Mouse (Mus musculus) adrenal gland, postnatal 36 days (tissue): Measurements from ENCODE around the gene Npvf. TPM values are rescaled to one million over a fixed set of nuclear protein-coding genes. Genes with fewer than 3 reads are reported as not detected.
A peak's percentile ranks its signal among the peaks of the same experiment; 100 is the strongest.
"Not testable (repeated sequence)": the region's sequence is repeated elsewhere in the genome, so short reads cannot be mapped to it uniquely, and the experiment has no call there.

Experiments
- DNase-seq, 2 experiments: peaks; one replicate each; pipeline ENCODE4 v3.0.0; 2021; ENCODE audit warnings: mixed read lengths in 1 of 2
- total RNA-seq, 2 experiments: library from RNA; stranded (reverse); gene quantifications; 2 replicates each; pipeline ENCODE4 v1.2.3; 2021

Npvf gene
- total RNA-seq, 2 experiments from 2014 or later = not detected

GRCm38 (mm10) chr6:50639656-50640055, 14.6 kb downstream of the Npvf start:
- peak; percentile 59 for DNase-seq

- not testable (repeated sequence) for DNase-seq
These were observed 28.1 kb downstream of the Npvf start for GRCm38 (mm10) chr6:50626170-50626569.

- not testable (repeated sequence) for DNase-seq
These were observed 36.0 kb downstream of the Npvf start for GRCm38 (mm10) chr6:50618273-50618672.

DNA sequence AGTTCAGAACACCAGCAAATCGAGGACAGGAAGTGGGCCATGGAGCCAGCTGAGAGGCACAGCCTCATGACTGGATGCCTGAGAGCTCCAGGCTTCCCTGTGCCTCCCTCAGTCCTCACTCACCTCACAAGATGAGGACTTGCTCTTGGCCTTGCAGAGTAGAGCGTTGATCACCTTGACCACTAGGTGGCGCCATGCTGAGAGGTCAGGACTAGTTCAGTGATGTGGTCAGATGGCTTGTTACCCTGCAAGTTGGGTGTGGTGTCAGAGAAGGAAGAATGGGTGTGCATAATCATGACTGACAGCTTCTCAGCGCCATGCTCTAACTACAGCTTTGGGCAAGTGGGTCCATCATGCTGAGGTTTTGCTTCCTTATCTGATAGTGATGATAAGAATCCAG, 52.6 kb downstream of the Npvf start:
- peak; percentile 35 to 42 for DNase-seq

Other genes with a start within 250 kb of the Npvf start
- gene Osbpl3, start 198.2 kb downstream of the Npvf start, total RNA-seq = 10 to 100 TPM; 64.3 to 73.1 TPM
- gene Cycs, start 87.9 kb downstream of the Npvf start, total RNA-seq = 10 to 100 TPM; 49.4 to 55.5 TPM
- under 1 TPM; 0.33 to 0.36 TPM for gene 4921507P07Rik, start 57.8 kb downstream of the Npvf start, total RNA-seq